Mouse (Mus musculus) spleen, adult 2 months (tissue): ENCODE data around the gene Riox1. TPM values are rescaled to one million over a fixed set of nuclear protein-coding genes. Genes with fewer than 3 reads are reported as not detected.

Experiments
- DNase-seq, 2 experiments: peaks; one replicate each; pipeline versions ENCODE4 v3.0.0 to v3.0.0-alpha.2; 2012 to 2021; ENCODE audit warnings: low spot score in 2 of 2, low read depth in 1 of 2
- H3K27ac ChIP-seq: fragments of 200-500 bp; 2 replicates; pipeline ENCODE4 v1.5.1; 2012; ENCODE audit warnings: low read length, inconsistent platforms; ENCODE audit not compliant: insufficient read depth
- H3K27me3 ChIP-seq: fragments of 200-500 bp; 2 replicates; pipeline ENCODE4 v1.6.1; 2012; ENCODE audit warnings: mild to moderate bottlenecking, moderate library complexity, low read length, inconsistent platforms; ENCODE audit not compliant: control insufficient read depth, insufficient read depth
- H3K36me3 ChIP-seq: fragments of 200-500 bp; 2 replicates; pipeline ENCODE4 v1.6.1; 2012; ENCODE audit warnings: mild to moderate bottlenecking, low read length, inconsistent platforms; ENCODE audit not compliant: control insufficient read depth, insufficient read depth
- H3K4me1 ChIP-seq: fragments of 200-500 bp; 2 replicates; pipeline ENCODE4 v1.6.1; 2011; ENCODE audit warnings: inconsistent platforms; ENCODE audit not compliant: control insufficient read depth, insufficient read depth, insufficient read length
- H3K4me3 ChIP-seq: fragments of 200-500 bp; 2 replicates; pipeline ENCODE4 v1.5.1; 2011; ENCODE audit warnings: mild to moderate bottlenecking, inconsistent platforms; ENCODE audit not compliant: insufficient read depth, insufficient read length; ENCODE audit errors: extremely low read depth
- CTCF ChIP-seq: fragments of 200-500 bp; IDR thresholded peaks from 2 replicates; pipeline ENCODE4 v1.5.1; 2011; ENCODE audit warnings: mild to moderate bottlenecking, inconsistent platforms; ENCODE audit not compliant: insufficient read depth, insufficient read length, insufficient replicate concordance; ENCODE audit errors: extremely low read depth
- POLR2A ChIP-seq: fragments of 200-500 bp; IDR thresholded peaks from 2 replicates; pipeline ENCODE4 v1.6.1; 2011; ENCODE audit warnings: low read depth, low read length, inconsistent platforms
- WGBS: fragments of 180-500 bp; shearing (Covaris S2); methylation state at CpG from one replicate; pipeline ENCODE4 v1.1.7; 2018; 5-methylcytosine and 5-hydroxymethylcytosine counted together
- polyA plus RNA-seq: library from polyadenylated mRNA; depleted of rRNA; stranded (reverse); fragments of >200 nt; gene quantifications from 2 replicates; pipeline ENCODE4 v1.2.3, GENCODE M21; 2012

Riox1 gene
- polyA plus RNA-seq, 1 experiment = 12.5 TPM

DNA sequence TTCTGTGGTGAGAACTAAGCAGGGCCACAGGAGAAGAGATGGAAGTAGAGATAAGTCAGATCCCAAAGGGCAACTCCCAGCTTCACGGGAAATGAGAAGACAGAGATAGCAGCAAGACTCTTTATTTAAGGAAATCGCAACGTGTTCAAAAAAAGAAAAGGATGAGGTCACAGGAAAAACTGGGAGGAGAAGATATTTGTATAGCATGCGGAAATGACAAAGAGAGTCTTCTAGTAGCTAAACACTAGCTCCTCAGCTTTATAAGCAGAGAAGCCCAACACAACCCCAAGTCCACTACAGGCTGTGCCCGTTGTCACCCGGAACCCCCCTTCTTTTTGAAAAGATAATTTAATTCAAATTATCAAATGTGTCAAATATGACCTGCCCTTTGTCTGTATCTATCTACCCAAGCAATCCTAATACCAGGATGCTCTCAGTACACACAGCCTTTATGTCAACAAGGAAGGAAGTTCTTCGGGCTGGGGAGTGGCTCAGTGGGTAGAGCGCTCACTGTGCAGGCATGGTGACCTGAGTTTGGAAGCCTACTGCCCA lies 3.1 kb upstream of the Riox1 start:
- Histone ChIP-seq H3K4me3 (no peak overlapping the region), H3K4me1 (peaks cover 16% of the 10 kb centered on the region), H3K27ac (no peak overlapping the region), H3K36me3 (0 out of 2 replicates have a peak, but pooled peaks cover 2% of the 10 kb centered on the region), H3K27me3 (no peaks in the 10 kb centered on the region)
- no peak for DNase-seq
- no peak for TF ChIP-seq CTCF
- no peak for TF ChIP-seq POLR2A
- 58% methylated on average over 8 of the region's 8 CpGs for WGBS

DNA sequence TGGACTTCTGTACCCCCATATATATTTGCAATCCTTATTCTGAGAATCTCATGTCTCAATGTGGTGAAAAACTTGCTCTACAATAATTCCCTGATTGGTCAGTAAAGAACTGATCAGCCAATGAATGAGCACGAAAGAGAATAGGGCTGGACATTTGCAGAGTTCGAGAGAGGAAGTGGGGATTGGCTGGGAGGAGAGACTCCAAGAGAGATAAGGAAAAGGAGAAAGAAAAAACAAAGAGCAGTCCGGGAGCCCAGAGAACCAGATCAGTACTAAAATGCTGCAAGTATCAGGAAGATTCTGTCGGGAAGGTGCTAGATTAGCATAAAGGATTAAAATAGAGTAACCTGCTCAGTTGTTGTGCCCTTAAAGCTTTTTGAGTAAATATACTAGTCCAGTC lies 1.4 kb upstream of the Riox1 start:
- no peak for TF ChIP-seq CTCF
- TF ChIP-seq POLR2A = no peak
- Histone ChIP-seq H3K27me3 (no peaks in the 10 kb centered on the region), H3K27ac (no peak overlapping the region), H3K36me3 (peaks cover 5% of the 10 kb centered on the region; the same call in 1 of the 2 replicates), H3K4me3 (no peak overlapping the region), H3K4me1 (peaks cover 16% of the 10 kb centered on the region)
- no peak for DNase-seq
- 75% methylated on average over 4 of the region's 4 CpGs for whole genome bisulfite sequencing

- no peak overlapping the region for H3K27ac ChIP-seq
- H3K36me3 ChIP-seq = peaks cover 5% of the 10 kb centered on the region; the same call in 1 of the 2 replicates
- TF ChIP-seq POLR2A = no peak
- no peak for TF ChIP-seq CTCF
- no peaks in the 10 kb centered on the region for H3K27me3 ChIP-seq
- peak overlapping the region; percentile 94 for H3K4me3 ChIP-seq
- H3K4me1 ChIP-seq = peaks cover 16% of the 10 kb centered on the region
- DNase-seq = no peak
- WGBS = 12% methylated on average over 11 of the region's 11 CpGs
These were observed 474 bp upstream of the Riox1 start for GRCm38 (mm10) chr12:83949776-83950492.

- H3K4me1 ChIP-seq = peaks cover 16% of the 10 kb centered on the region
- peak overlapping the region; percentile 94 for H3K4me3 ChIP-seq
- DNase-seq = peak in 1 of 2 experiments; percentile 9
- no peak for TF ChIP-seq CTCF
- TF ChIP-seq POLR2A = no peak
- no peaks in the 10 kb centered on the region for H3K27me3 ChIP-seq
- WGBS = under 1% methylated on average over 107 of the region's 116 CpGs
- H3K27ac ChIP-seq = peak overlapping the region; percentile 72
- H3K36me3 ChIP-seq = peaks cover 5% of the 10 kb centered on the region; the same call in 1 of the 2 replicates
These were observed 663 bp downstream of the Riox1 start for GRCm38 (mm10) chr12:83950840-83951701.

- Histone ChIP-seq H3K36me3 (peaks cover 5% of the 10 kb centered on the region; the same call in 1 of the 2 replicates), H3K4me3 (peak overlapping the region; percentile 94; the same call in 1 of the 2 replicates), H3K27me3 (no peaks in the 10 kb centered on the region), H3K27ac (no peak overlapping the region), H3K4me1 (peaks cover 16% of the 10 kb centered on the region)
- no peak for DNase-seq
- 85% methylated on average over 32 of the region's 32 CpGs for WGBS
- TF ChIP-seq CTCF (no peak), POLR2A (no peak)
These were observed 1.5 kb downstream of the Riox1 start for GRCm38 (mm10) chr12:83951711-83952575.

DNA sequence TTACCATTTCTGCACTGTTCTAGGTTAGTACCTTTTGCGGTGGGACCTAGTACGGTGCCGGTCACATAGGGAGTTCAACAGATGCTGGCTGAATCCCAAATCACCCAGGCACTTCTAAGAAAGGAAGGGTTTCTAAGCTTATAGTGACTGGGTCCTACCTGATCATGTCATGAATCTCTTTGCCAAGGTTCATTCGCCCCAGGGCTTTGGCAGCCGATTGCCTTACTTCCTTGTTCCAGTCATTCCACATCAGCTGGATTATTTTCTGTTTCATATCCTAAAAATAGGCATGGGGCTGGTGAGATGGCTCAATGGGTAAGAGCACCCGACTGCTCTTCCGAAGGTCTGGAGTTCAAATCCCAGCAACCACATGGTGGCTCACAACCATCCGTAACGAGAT lies 7.9 kb downstream of the Riox1 start:
- Histone ChIP-seq H3K36me3 (0 out of 2 replicates have a peak, but pooled peaks cover under 1% of the 10 kb centered on the region), H3K27me3 (no peaks in the 10 kb centered on the region), H3K4me1 (no peaks in the 10 kb centered on the region), H3K27ac (no peak overlapping the region), H3K4me3 (no peak overlapping the region)
- no peak for DNase-seq
- no peak for TF ChIP-seq CTCF
- TF ChIP-seq POLR2A = no peak
- WGBS = 92% methylated on average over 9 of the region's 9 CpGs
